ENCODE assay signal across 22 mouse cellular contexts in the genomic region with DNA sequence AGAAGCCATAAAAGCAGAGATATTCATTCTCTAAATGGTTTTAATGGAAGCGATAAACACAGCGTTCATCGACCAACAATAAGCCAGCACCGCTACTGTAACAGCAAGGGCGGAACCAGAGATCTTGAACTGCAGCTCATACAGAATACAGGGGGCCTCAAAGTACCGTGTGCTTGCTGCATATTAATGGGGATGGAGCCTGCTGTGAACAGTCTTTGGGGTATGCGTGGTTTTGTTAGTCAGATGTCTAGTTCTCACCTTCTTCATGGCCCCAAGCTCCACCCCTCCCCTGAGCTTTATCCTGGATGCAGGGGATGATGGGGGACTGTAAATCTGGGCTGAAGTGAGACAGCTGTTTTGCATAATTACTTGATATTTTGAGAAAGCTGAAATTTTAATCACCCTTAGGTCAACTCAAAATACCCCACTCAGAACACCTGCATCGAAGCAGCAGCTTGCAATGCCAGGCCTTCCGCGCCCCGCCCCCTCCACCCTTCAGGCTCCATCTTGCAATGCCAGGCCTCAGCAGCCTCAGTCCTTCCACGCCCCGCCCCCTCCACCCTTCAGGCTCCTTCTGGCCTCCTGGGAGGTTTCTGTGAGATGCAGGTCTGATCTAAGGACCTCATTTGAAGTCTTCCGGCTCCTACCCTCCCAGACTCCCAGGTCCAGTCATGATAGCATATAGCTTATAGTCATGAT.
DNase-seq lines count a peak whose midpoint lies in the region; ATAC-seq lines count a peak whose summit lies in the region.
"Had no signal": no experiment of that assay in that cellular context is flagged by ENCODE, and none has a peak within 500 bp of the region (broad histone marks: within the 10 kb centered on the region; RNA-seq: fewer than 3 reads in every experiment).

No protein-coding gene starts in this region.

- 83% methylated on average over 14 of the region's 14 CpGs for WGBS in neural tube, embryonic 11.5 days
- 65% methylated on average over 14 of the region's 14 CpGs for WGBS in forebrain, embryonic 14.5 days

- DNase-seq in heart, adult 11 months, result peak; percentile 79
- no peak for DNase-seq in heart, postnatal 10 days
- DNase-seq in neural tube, embryonic 11.5 days (ENCODE audit: low spot score), result no peak
- no peak for DNase-seq in neural tube, embryonic 10.5 days (ENCODE audit: extremely low spot score, low spot score)
- no peak for DNase-seq in forebrain, embryonic 14.5 days (ENCODE audit: low spot score)
- DNase-seq in left cerebral cortex, postnatal 14 days (ENCODE audit: low spot score in 2 of 2), result no peak
- no peak for DNase-seq in thymus, postnatal 0 days (ENCODE audit: low spot score)
- DNase-seq: adrenal gland, postnatal 14 days; B cell, adult 2 months; cerebellum, adult 18-20 months; cerebellum, postnatal 25 days; gastrocnemius, postnatal 36 days; right cerebral cortex, postnatal 14 days; spleen, adult 18-20 months had no signal

- H3K36me3 ChIP-seq in neural tube, embryonic 11.5 days (ENCODE audit: control insufficient read depth, insufficient read depth, low read length), result no peaks in the 10 kb centered on the region
- no peaks in the 10 kb centered on the region for H3K36me3 ChIP-seq in forebrain, embryonic 14.5 days (ENCODE audit: control insufficient read depth, insufficient read depth, low read length)
- H3K36me3 ChIP-seq: embryonic facial prominence, embryonic 15.5 days; hindbrain, embryonic 10.5 days; intestine, embryonic 15.5 days; limb, embryonic 15.5 days; liver, embryonic 15.5 days; midbrain, embryonic 12.5 days had no signal

- H3K27ac ChIP-seq in neural tube, embryonic 11.5 days (ENCODE audit: low read depth, low read length), result no peak overlapping the region
- H3K27ac ChIP-seq in forebrain, embryonic 14.5 days (ENCODE audit: low read depth, low read length), result no peak overlapping the region
- H3K27ac ChIP-seq: embryonic facial prominence, embryonic 15.5 days; hindbrain, embryonic 10.5 days; intestine, embryonic 15.5 days; limb, embryonic 15.5 days; liver, embryonic 15.5 days; macrophage; midbrain, embryonic 12.5 days had no signal

- H3K9me3 ChIP-seq in neural tube, embryonic 11.5 days (ENCODE audit: control insufficient read depth, low read length), result no peaks in the 10 kb centered on the region
- no peaks in the 10 kb centered on the region for H3K9me3 ChIP-seq in forebrain, embryonic 14.5 days (replicated peaks; ENCODE audit: control insufficient read depth, low read length)
- H3K9me3 ChIP-seq: embryonic facial prominence, embryonic 15.5 days; hindbrain, embryonic 10.5 days; intestine, embryonic 15.5 days; limb, embryonic 15.5 days; liver, embryonic 15.5 days had no signal

- no peak overlapping the region for H3K4me2 ChIP-seq in neural tube, embryonic 11.5 days (ENCODE audit: low read depth)
- no peak overlapping the region for H3K4me2 ChIP-seq in forebrain, embryonic 14.5 days (ENCODE audit: low read length)
- H3K4me2 ChIP-seq: embryonic facial prominence, embryonic 15.5 days; intestine, embryonic 15.5 days; limb, embryonic 15.5 days; liver, embryonic 15.5 days; midbrain, embryonic 12.5 days had no signal

- peak; percentile 50; the same call in 1 of the 2 replicates for ATAC-seq in neural tube, embryonic 11.5 days (ENCODE audit: insufficient read depth, low FRiP score, low TSS enrichment)
- peak; percentile 50; the same call in 1 of the 2 replicates for ATAC-seq in forebrain, embryonic 14.5 days
- ATAC-seq: intestine, embryonic 15.5 days; Patski had no signal

- H3K27me3 ChIP-seq in neural tube, embryonic 11.5 days (ENCODE audit: control insufficient read depth, insufficient read depth, low read length), result no peaks in the 10 kb centered on the region
- no peaks in the 10 kb centered on the region for H3K27me3 ChIP-seq in forebrain, embryonic 14.5 days (replicated peaks; ENCODE audit: control insufficient read depth, insufficient read depth, low read length)
- H3K27me3 ChIP-seq: embryonic facial prominence, embryonic 15.5 days; intestine, embryonic 15.5 days; limb, embryonic 15.5 days; liver, embryonic 15.5 days; midbrain, embryonic 12.5 days; Patski had no signal

- no peaks in the 10 kb centered on the region for H3K4me1 ChIP-seq in neural tube, embryonic 11.5 days (ENCODE audit: control insufficient read depth, insufficient read depth, low read length)
- H3K4me1 ChIP-seq in forebrain, embryonic 14.5 days (ENCODE audit: control insufficient read depth, insufficient read depth, low read length), result no peaks in the 10 kb centered on the region
- H3K4me1 ChIP-seq: embryonic facial prominence, embryonic 15.5 days; hindbrain, embryonic 10.5 days; intestine, embryonic 15.5 days; limb, embryonic 15.5 days; liver, embryonic 15.5 days; midbrain, embryonic 12.5 days had no signal

- no peak overlapping the region for H3K4me3 ChIP-seq in neural tube, embryonic 11.5 days (ENCODE audit: low read depth, low read length)
- H3K4me3 ChIP-seq in forebrain, embryonic 14.5 days (ENCODE audit: low read depth, low read length), result no peak overlapping the region
- H3K4me3 ChIP-seq: embryonic facial prominence, embryonic 15.5 days; hindbrain, embryonic 10.5 days; intestine, embryonic 15.5 days; limb, embryonic 15.5 days; liver, embryonic 15.5 days; midbrain, embryonic 12.5 days had no signal

- intact Hi-C loops in heart, postnatal 10 days (cut with DNase I), result no loop called here
- intact Hi-C loops in left cerebral cortex, postnatal 14 days (cut with DNase I), result no loop called here

- no peak overlapping the region for H3K9ac ChIP-seq in neural tube, embryonic 11.5 days (ENCODE audit: low read length)
- H3K9ac ChIP-seq in forebrain, embryonic 14.5 days (ENCODE audit: low read length), result no peak overlapping the region
- H3K9ac ChIP-seq: embryonic facial prominence, embryonic 15.5 days; intestine, embryonic 15.5 days; limb, embryonic 15.5 days; liver, embryonic 15.5 days; midbrain, embryonic 12.5 days had no signal
